Mouse (Mus musculus) olfactory bulb, adult 2 months (tissue): ENCODE data around the gene Asf1b. TPM values are rescaled to one million over a fixed set of nuclear protein-coding genes. Genes with fewer than 3 reads are reported as not detected.
A peak's percentile ranks its signal among the peaks of the same experiment; 100 is the strongest.

Source experiments
- H3K27ac ChIP-seq: fragments of 200-500 bp; 2 replicates; pipeline ENCODE4 v1.5.1; 2012; ENCODE audit warnings: low read depth, low read length; ENCODE audit not compliant: insufficient read depth
- H3K4me1 ChIP-seq: fragments of 200-500 bp; 2 replicates; pipeline ENCODE4 v1.6.1; 2012; ENCODE audit warnings: low read length; ENCODE audit not compliant: control insufficient read depth, insufficient read depth
- H3K4me3 ChIP-seq: fragments of 200-500 bp; 2 replicates; pipeline ENCODE4 v1.5.1; 2012; ENCODE audit warnings: mild to moderate bottlenecking, low read depth, low read length, moderate library complexity; ENCODE audit not compliant: insufficient read depth
- CTCF ChIP-seq: fragments of 200-500 bp; IDR thresholded peaks from 2 replicates; pipeline ENCODE4 v1.5.1; 2012; ENCODE audit warnings: low read depth, mild to moderate bottlenecking, low read length, moderate library complexity; ENCODE audit not compliant: insufficient read depth
- POLR2A ChIP-seq: fragments of 200-500 bp; IDR thresholded peaks from 2 replicates; pipeline ENCODE4 v1.6.1; 2012; ENCODE audit warnings: mild to moderate bottlenecking, low read depth, low read length, moderate library complexity; ENCODE audit not compliant: insufficient read depth
- WGBS: fragments of 180-500 bp; shearing (Covaris S2); methylation state at CpG from one replicate; pipeline ENCODE4 v1.1.7; 2018; 5-methylcytosine and 5-hydroxymethylcytosine counted together
- polyA plus RNA-seq: library from polyadenylated mRNA; stranded (reverse); fragments of >200 nt; gene quantifications from 2 replicates; pipeline ENCODE4 v1.2.4, GENCODE M21; 2012; ENCODE audit warnings: low replicate concordance; ENCODE audit not compliant: missing spikeins, insufficient read depth, insufficient read length

Asf1b gene
- not detected in 2 replicates for polyA plus RNA-seq

- peaks cover 10% of the 10 kb centered on the region for H3K4me1 ChIP-seq
- TF ChIP-seq POLR2A, result no peak
- TF ChIP-seq CTCF, result peak; percentile 80
- no peak within 1 kb of the TSS for H3K27ac ChIP-seq
- WGBS, result under 1% methylated on average over 75 of the region's 75 CpGs
- peak within 1 kb of the TSS; percentile 56 for H3K4me3 ChIP-seq
Observed at GRCm38 (mm10) chr8:83955106-83955957, at the start of gene Asf1b, which contains the start of gene Gm10644. Asf1b (plus strand) TSS chr8:83955507. Gm10644 (minus strand) TSS chr8:83955205.

DNA sequence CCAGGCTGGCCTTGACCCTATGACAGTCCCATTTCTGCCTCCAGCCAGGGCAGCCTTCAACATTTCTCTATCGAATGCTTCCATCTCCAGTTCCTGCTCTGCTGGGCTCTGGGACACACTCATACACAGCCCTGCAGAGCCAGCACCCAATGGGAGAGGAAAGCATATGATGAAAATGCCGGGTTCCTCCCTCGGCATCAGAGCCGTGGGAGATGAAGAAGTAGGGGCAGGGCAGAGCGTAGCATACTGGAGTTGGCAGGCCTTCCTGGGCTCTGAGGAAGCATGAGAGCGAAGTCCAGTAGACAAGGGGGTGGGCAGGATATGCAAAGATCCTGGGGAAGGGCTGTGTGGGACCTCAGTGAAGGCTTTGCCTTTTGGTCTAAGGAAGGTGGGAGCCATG lies 46.7 kb upstream of the Asf1b start:
- WGBS, result 26% methylated on average over 6 of the region's 6 CpGs
- no peak overlapping the region for H3K4me3 ChIP-seq
- H3K4me1 ChIP-seq, result peaks cover 73% of the 10 kb centered on the region
- H3K27ac ChIP-seq, result peak overlapping the region; percentile 70
- TF ChIP-seq POLR2A (no peak), CTCF (no peak)

DNA sequence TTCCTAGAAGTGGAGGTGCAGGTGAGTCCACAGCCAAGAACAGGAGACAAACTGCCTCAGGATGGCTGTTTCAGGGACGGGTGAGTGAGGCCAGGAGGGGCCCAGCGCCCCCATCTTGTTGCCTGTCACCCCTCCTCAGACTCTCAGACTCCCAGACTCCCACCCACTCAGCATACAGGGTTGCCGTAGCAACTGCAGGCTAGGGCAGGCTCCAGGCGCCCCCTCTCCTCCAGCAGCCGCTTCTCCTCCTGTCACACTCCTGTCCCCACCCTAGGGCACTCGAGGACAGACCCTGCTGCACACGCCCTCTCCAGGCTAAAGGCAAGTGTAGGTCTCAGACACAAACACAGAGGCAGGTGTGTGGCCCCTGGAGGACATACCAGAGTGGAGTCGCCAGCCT lies 46.0 kb upstream of the Asf1b start:
- Histone ChIP-seq H3K4me1 (peaks cover 70% of the 10 kb centered on the region), H3K27ac (peak overlapping the region; percentile 70), H3K4me3 (no peak overlapping the region)
- 34% methylated on average over 8 of the region's 8 CpGs for WGBS
- TF ChIP-seq POLR2A, result no peak
- TF ChIP-seq CTCF, result no peak

- WGBS, result 60% methylated on average over 5 of the region's 5 CpGs
- Histone ChIP-seq H3K27ac (no peak overlapping the region), H3K4me3 (no peak overlapping the region), H3K4me1 (peaks cover 77% of the 10 kb centered on the region)
- TF ChIP-seq POLR2A (no peak), CTCF (no peak)
Observed at GRCm38 (mm10) chr8:83911809-83912731, 43.2 kb upstream of the Asf1b start.

- H3K4me3 ChIP-seq, result no peak overlapping the region
- H3K27ac ChIP-seq, result 0 out of 2 replicates have a peak overlapping the region, but pooled peaks have one; percentile 86
- 72% methylated on average over 3 of the region's 3 CpGs for WGBS
- peaks cover 68% of the 10 kb centered on the region for H3K4me1 ChIP-seq
- TF ChIP-seq CTCF, result no peak
- TF ChIP-seq POLR2A, result no peak
Observed at GRCm38 (mm10) chr8:83914232-83914631, 41.1 kb upstream of the Asf1b start.

- 39% methylated on average over 5 of the region's 5 CpGs for WGBS
- H3K4me3 ChIP-seq, result no peak overlapping the region
- peaks cover 66% of the 10 kb centered on the region for H3K4me1 ChIP-seq
- peak overlapping the region; percentile 86 for H3K27ac ChIP-seq
- no peak for TF ChIP-seq POLR2A
- TF ChIP-seq CTCF, result no peak
Observed at GRCm38 (mm10) chr8:83914860-83915259, 40.4 kb upstream of the Asf1b start.

GRCm38 (mm10) chr8:83916015-83916414 lies 39.3 kb upstream of the Asf1b start:
- 12% methylated on average over 5 of the region's 5 CpGs for WGBS
- Histone ChIP-seq H3K27ac (peak overlapping the region; percentile 86), H3K4me1 (peaks cover 62% of the 10 kb centered on the region), H3K4me3 (peak overlapping the region; percentile 13; the same call in 1 of the 2 replicates)
- TF ChIP-seq CTCF, result no peak
- no peak for TF ChIP-seq POLR2A

GRCm38 (mm10) chr8:83917566-83917965 lies 37.7 kb upstream of the Asf1b start:
- no peak overlapping the region for H3K27ac ChIP-seq
- WGBS, result 54% methylated on average over 6 of the region's 6 CpGs

DNA sequence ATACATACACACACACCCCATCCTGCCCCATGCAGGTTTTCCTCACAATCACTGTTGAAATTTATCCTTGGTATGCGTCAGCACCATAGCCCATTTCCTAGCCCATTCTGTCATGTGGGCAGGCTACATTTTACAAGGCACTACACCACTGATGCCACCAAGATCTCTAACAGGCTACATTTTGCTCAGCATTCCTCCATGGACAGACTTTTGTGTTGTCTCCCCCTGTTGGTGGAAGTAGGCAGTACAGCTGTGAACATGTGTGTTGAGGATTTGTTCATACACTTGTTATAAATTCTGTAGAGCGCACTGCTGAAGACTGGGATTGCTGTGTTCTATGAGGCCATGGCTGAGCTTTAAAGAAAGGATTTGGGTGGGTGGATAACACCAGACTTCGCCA lies 33.7 kb upstream of the Asf1b start:
- Histone ChIP-seq H3K27ac (no peak overlapping the region), H3K4me3 (no peak overlapping the region), H3K4me1 (peaks cover 24% of the 10 kb centered on the region)
- TF ChIP-seq POLR2A, result no peak
- TF ChIP-seq CTCF, result no peak
- WGBS, result 44% methylated on average over 3 of the region's 3 CpGs

More at GRCm38 (mm10) chr8:83917566-83917965, 37.7 kb upstream of the Asf1b start:
- Histone ChIP-seq H3K4me3 (no peak overlapping the region), H3K4me1 (peaks cover 58% of the 10 kb centered on the region)
- TF ChIP-seq CTCF, result no peak
- TF ChIP-seq POLR2A, result no peak
